Mouse (Mus musculus): ENCODE data around the gene Mafk.

GRCm38 (mm10) chr5:139832125-139832524, 40.8 kb downstream of the Mafk start:
- TF ChIP-seq CTCF (IDR thresholded peaks at IDR 0.05; ENCODE audit: low read depth, low read length), result no peak
- TF ChIP-seq POLR2A (IDR thresholded peaks at IDR 0.05; ENCODE audit: insufficient read depth, low read length), result no peak
- TF ChIP-seq EP300 (IDR thresholded peaks at IDR 0.05; ENCODE audit: insufficient read depth, low read depth, low read length), result no peak
